Mouse (Mus musculus) CH12.LX (cell line): ENCODE data around the gene Ap4m1. TPM values are rescaled to one million over a fixed set of nuclear protein-coding genes. Genes with fewer than 3 reads are reported as not detected.
"Not testable (repeated sequence)": the region's sequence is repeated elsewhere in the genome, so short reads cannot be mapped to it uniquely, and the experiment has no call there.

ENCODE experiments used
- DNase-seq: peaks from one replicate; pipeline ENCODE4 v3.0.0-alpha.2; 2013; ENCODE audit errors: extremely low read depth
- H3K27ac ChIP-seq: 2 replicates; pipeline ENCODE4 v1.5.1; 2012; ENCODE audit warnings: low read depth, mild to moderate bottlenecking, control low read depth, moderate library complexity; ENCODE audit not compliant: insufficient read depth
- H3K27me3 ChIP-seq: replicated peaks from 2 replicates; pipeline ENCODE3; 2012; ENCODE audit warnings: inconsistent platforms
- H3K36me3 ChIP-seq, 2 experiments: replicated peaks in 1 of 2; 2 replicates each; pipeline versions ENCODE3 to v1.6.1; 2012; ENCODE audit warnings: inconsistent platforms in 1 of 2, low read length in 1 of 2, mild to moderate bottlenecking in 1 of 2, mixed read lengths in 1 of 2, moderate library complexity in 1 of 2; ENCODE audit not compliant: control insufficient read depth in 1 of 2, insufficient read depth in 1 of 2
- H3K4me1 ChIP-seq, 2 experiments: 2 replicates each; pipeline ENCODE4 v1.6.1; 2012; ENCODE audit warnings: inconsistent platforms in 1 of 2, moderate library complexity in 1 of 2; ENCODE audit not compliant: insufficient read depth in 2 of 2, control insufficient read depth in 1 of 2
- H3K4me2 ChIP-seq: 2 replicates; pipeline ENCODE4 v1.6.1; 2012; ENCODE audit warnings: low read depth, mild to moderate bottlenecking, control low read depth; ENCODE audit not compliant: poor library complexity, insufficient read depth, severe bottlenecking
- H3K4me3 ChIP-seq, 3 experiments: fragments of 150-350 bp in 1 of 3; sonication (generic) in 1 of 3; replicated peaks in 1 of 3; 2 replicates each; pipeline versions ENCODE3 to v1.5.1; 2011 to 2012; ENCODE audit warnings: low read depth in 2 of 3, low read length in 2 of 3, mild to moderate bottlenecking in 2 of 3, moderate library complexity in 2 of 3, control low read depth in 1 of 3, improper control_type of control experiment in 1 of 3, inconsistent platforms in 1 of 3, mixed read lengths in 1 of 3; ENCODE audit not compliant: poor library complexity in 1 of 3
- H3K79me2 ChIP-seq: replicated peaks from 2 replicates; pipeline ENCODE4 v1.6.1; 2012; ENCODE audit warnings: mild to moderate bottlenecking, moderate library complexity; ENCODE audit not compliant: control insufficient read depth, poor library complexity, insufficient read depth, severe bottlenecking; ENCODE audit errors: extremely low read depth
- H3K9ac ChIP-seq: 2 replicates; pipeline ENCODE4 v1.6.1; 2012; ENCODE audit warnings: low read depth, mild to moderate bottlenecking, control low read depth, moderate library complexity; ENCODE audit not compliant: insufficient read depth
- H3K9me3 ChIP-seq: replicated peaks from 2 replicates; pipeline ENCODE3; 2012; ENCODE audit warnings: low read length, inconsistent platforms, mixed read lengths
- BHLHE40 ChIP-seq: IDR thresholded peaks from 2 replicates; pipeline ENCODE4 v1.6.1; 2011; ENCODE audit warnings: mild to moderate bottlenecking, low read depth, low read length, improper control_type of control experiment
- CHD1 ChIP-seq: IDR thresholded peaks from 2 replicates; pipeline ENCODE4 v1.6.1; 2012; ENCODE audit warnings: low read depth, low read length, improper control_type of control experiment, inconsistent platforms
- EP300 ChIP-seq: IDR thresholded peaks from 2 replicates; pipeline ENCODE4 v1.6.1; 2011; ENCODE audit warnings: low read length, improper control_type of control experiment
- ETS1 ChIP-seq: conservative IDR thresholded peaks from 2 replicates; pipeline ENCODE4 v1.6.1; 2012; ENCODE audit warnings: low read depth, mild to moderate bottlenecking, inconsistent platforms, low read length, improper control_type of control experiment, moderate library complexity
- GABPA ChIP-seq: IDR thresholded peaks from 2 replicates; pipeline ENCODE4 v1.6.1; 2012; ENCODE audit warnings: low read depth, low read length, improper control_type of control experiment, inconsistent platforms; ENCODE audit not compliant: insufficient replicate concordance
- IRF4 ChIP-seq: IDR thresholded peaks from 2 replicates; pipeline ENCODE4 v1.6.1; 2014; ENCODE audit warnings: low read depth, mild to moderate bottlenecking, inconsistent platforms, low read length, improper control_type of control experiment
- JUN ChIP-seq: IDR thresholded peaks from 2 replicates; pipeline ENCODE4 v1.6.1; 2011; ENCODE audit warnings: low read depth, mild to moderate bottlenecking, low read length, improper control_type of control experiment, moderate library complexity; ENCODE audit not compliant: insufficient read depth
- MAZ ChIP-seq: IDR thresholded peaks from 2 replicates; pipeline ENCODE4 v1.6.1; 2012; ENCODE audit warnings: low read depth, mild to moderate bottlenecking, inconsistent platforms, low read length, improper control_type of control experiment, moderate library complexity
- MEF2A ChIP-seq: IDR thresholded peaks from 2 replicates; pipeline ENCODE4 v1.6.1; 2014; ENCODE audit warnings: low read depth, mild to moderate bottlenecking, inconsistent platforms, low read length, improper control_type of control experiment, borderline replicate concordance
- MYC ChIP-seq: IDR thresholded peaks from 2 replicates; pipeline ENCODE4 v1.6.1; 2011; ENCODE audit warnings: low read depth, mild to moderate bottlenecking, improper control_type of control experiment, low read length
- NELFE ChIP-seq: IDR thresholded peaks from 2 replicates; pipeline ENCODE4 v1.6.1; 2011; ENCODE audit warnings: low read depth, low read length, improper control_type of control experiment
- NRF1 ChIP-seq: IDR thresholded peaks from 2 replicates; pipeline ENCODE4 v1.6.1; 2014; ENCODE audit warnings: low read depth, mild to moderate bottlenecking, inconsistent platforms, low read length, improper control_type of control experiment, moderate library complexity
- POLR2A ChIP-seq: IDR thresholded peaks from 2 replicates; pipeline ENCODE4 v1.6.1; 2011; ENCODE audit warnings: low read depth, mild to moderate bottlenecking, improper control_type of control experiment, low read length
- POLR2AphosphoS2 ChIP-seq: IDR thresholded peaks from 2 replicates; pipeline ENCODE4 v1.6.1; 2011; ENCODE audit warnings: low read depth, low read length, improper control_type of control experiment
- RAD21 ChIP-seq: IDR thresholded peaks from 2 replicates; pipeline ENCODE4 v1.6.1; 2011; ENCODE audit warnings: low read depth, mild to moderate bottlenecking, low read length, improper control_type of control experiment, moderate library complexity
- UBTF ChIP-seq: IDR thresholded peaks from 2 replicates; pipeline ENCODE4 v1.6.1; 2012; ENCODE audit warnings: low read depth, mild to moderate bottlenecking, inconsistent platforms, low read length, improper control_type of control experiment, moderate library complexity
- USF2 ChIP-seq: conservative IDR thresholded peaks from 2 replicates; pipeline ENCODE4 v1.6.1; 2011; ENCODE audit warnings: low read depth, low read length, improper control_type of control experiment
- dilution Hi-C: fragments of 300-500 bp; cut with MboI; formaldehyde crosslinking; loops from 2 replicates; pipeline ENCODE4 v1.14.3; 2020; ENCODE audit warnings: low sequenced_read_pairs; ENCODE audit not compliant: extremely low pct_unique_long_range_greater_than_20kb, extremely low pct_ligation_motif_present
- in situ Hi-C: fragments of 300-500 bp; cut with MboI; formaldehyde crosslinking; loops from 3 replicates; pipeline ENCODE4 v1.14.3; 2019; ENCODE audit warnings: low sequenced_read_pairs, low pct_ligation_motif_present, low pct_unique_long_range_greater_than_20kb, mixed read lengths
- polyA plus RNA-seq: library from polyadenylated mRNA; unstranded; fragments of >175 nt; gene quantifications from 2 replicates; pipeline ENCODE4 v1.2.1, GENCODE M21; 2012; ENCODE audit warnings: low read depth; ENCODE audit not compliant: insufficient read length
- total RNA-seq, 2 experiments: library from RNA; depleted of rRNA; stranded (reverse); fragments of 300-350 nt in 1 of 2; fragments of >200 nt in 1 of 2; gene quantifications; 2 replicates each; pipeline ENCODE4 v1.2.3; 2012 to 2014

The Ap4m1 gene
- total and polyA plus RNA-seq, 3 experiments, result 17.4 to 26.3 (median 21.5) TPM

DNA sequence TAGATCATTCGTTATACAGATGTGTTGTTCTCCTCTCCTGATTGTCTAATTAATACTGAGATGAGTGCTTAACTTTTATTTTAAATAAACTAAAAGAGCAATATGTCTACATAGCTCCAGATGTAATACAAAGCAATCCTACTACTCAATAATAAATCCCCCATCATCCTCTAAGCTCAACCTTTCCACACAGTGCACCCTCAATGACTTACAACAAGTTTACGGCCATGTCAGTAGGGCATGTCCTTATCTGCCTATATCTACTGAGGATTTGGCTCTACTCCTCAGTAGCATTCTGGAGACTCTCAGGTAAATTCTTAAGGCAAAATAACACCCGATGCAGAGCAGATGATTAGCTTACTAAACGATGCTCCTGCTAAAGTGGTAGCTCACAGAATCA lies 36.1 kb downstream of the Ap4m1 start:
- peaks cover 2% of the 10 kb centered on the region for H3K9me3 ChIP-seq
- H3K4me2 ChIP-seq, result no peak overlapping the region
- H3K27me3 ChIP-seq, result no peaks in the 10 kb centered on the region
- TF ChIP-seq NELFE (no peak), MYC (no peak), USF2 (no peak), POLR2A (no peak), NRF1 (no peak), UBTF (no peak), RAD21 (no peak)
- no peak overlapping the region for H3K27ac ChIP-seq
- no peaks in the 10 kb centered on the region for H3K79me2 ChIP-seq
- H3K4me3 ChIP-seq, result no peak overlapping the region
- DNase-seq, result no peak
- no peaks in the 10 kb centered on the region for H3K4me1 ChIP-seq
- H3K36me3 ChIP-seq, result no peaks in the 10 kb centered on the region
- in situ Hi-C loops (no loop called here), dilution Hi-C loops (no loop called here)
- H3K9ac ChIP-seq, result no peak overlapping the region

DNA sequence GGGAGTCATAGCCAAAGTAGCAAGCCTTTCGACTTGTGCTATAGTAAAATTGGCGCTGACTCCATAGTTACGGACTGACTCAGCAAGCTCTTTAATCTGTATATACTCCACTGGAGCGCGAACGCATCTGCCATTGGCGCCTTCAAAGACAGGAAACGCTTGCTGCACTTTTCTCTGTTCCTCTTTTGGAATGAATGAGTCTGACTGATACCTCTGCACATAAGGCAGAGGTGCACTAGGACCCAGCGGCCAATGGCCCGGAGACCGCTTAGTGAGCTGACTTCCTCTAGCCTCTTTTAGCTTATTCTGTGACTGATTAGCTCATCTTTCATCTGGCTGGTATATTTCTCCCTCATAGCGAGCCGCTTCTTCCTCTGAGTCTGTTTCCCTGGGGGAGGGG lies 44.8 kb downstream of the Ap4m1 start:
- H3K27me3 ChIP-seq, H3K4me3 ChIP-seq, H3K4me2 ChIP-seq, in situ Hi-C loops, H3K9me3 ChIP-seq, dilution Hi-C loops, H3K27ac ChIP-seq, H3K4me1 ChIP-seq, H3K79me2 ChIP-seq, H3K9ac ChIP-seq, H3K36me3 ChIP-seq: not testable (repeated sequence)
- TF ChIP-seq ETS1 (0 out of 2 replicates have a peak, but pooled peaks have one; percentile 19), JUN (peak; percentile 11; the same call in 1 of the 2 replicates), EP300 (peak; percentile 71), IRF4 (peak; percentile 63; the same call in 1 of the 2 replicates)
- DNase-seq, result peak; percentile 73

DNA sequence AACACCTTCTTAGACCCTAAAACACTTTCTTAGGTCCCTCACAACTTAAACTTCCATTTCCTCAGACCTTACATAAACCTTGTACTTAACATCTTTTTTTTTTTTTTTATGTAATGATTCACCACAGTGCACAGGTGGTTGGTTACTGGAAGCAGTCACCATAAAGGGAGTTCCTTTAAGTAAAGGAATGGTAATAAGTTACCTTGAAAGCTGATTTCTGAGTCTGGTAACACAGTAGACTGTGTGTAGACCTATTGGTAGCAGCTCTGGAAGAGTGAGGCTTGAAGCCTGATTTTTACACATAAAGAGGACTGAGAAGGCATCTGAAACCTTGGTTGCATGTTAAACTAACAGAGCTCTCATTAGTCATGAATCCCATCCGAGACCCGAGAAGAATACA lies 48.1 kb downstream of the Ap4m1 start:
- in situ Hi-C loops (no loop called here), dilution Hi-C loops (no loop called here)
- no peak overlapping the region for H3K4me2 ChIP-seq
- no peak for TF ChIP-seq MEF2A
- TF ChIP-seq MAZ, result no peak
- TF ChIP-seq MYC, result no peak
- TF ChIP-seq BHLHE40, result no peak
- no peak for TF ChIP-seq GABPA
- no peak for TF ChIP-seq POLR2A
- TF ChIP-seq CHD1, result no peak
- no peak for TF ChIP-seq POLR2AphosphoS2
- H3K36me3 ChIP-seq, result no peaks in the 10 kb centered on the region
- no peaks in the 10 kb centered on the region for H3K27me3 ChIP-seq
- H3K9ac ChIP-seq, result no peak overlapping the region
- H3K79me2 ChIP-seq, result no peaks in the 10 kb centered on the region
- H3K4me3 ChIP-seq, result no peak overlapping the region
- H3K4me1 ChIP-seq, result peaks cover 0 to 7% of the 10 kb centered on the region in 2 experiments; a peak in 2 of 4 replicates
- H3K9me3 ChIP-seq, result peaks cover 5% of the 10 kb centered on the region
- DNase-seq, result no peak
- no peak overlapping the region for H3K27ac ChIP-seq
